Mouse (Mus musculus): ENCODE data around the gene Calm1. TPM values are rescaled to one million over a fixed set of nuclear protein-coding genes. Genes with fewer than 3 reads are reported as not detected.
"Not testable (repeated sequence)": the region's sequence is repeated elsewhere in the genome, so short reads cannot be mapped to it uniquely, and the experiment has no call there.

Calm1 gene
- total RNA-seq (2015; ENCODE audit: low replicate concordance) (96.0 and 222 TPM in 2 replicates), total RNA-seq (2017; ENCODE audit: low replicate concordance) (92.8 and 101 TPM in 2 replicates)

GRCm38 (mm10) chr12:100198967-100199660 lies at the start of gene Calm1:
Calm1 (plus strand) TSS chr12:100199435.
- ATAC-seq (replicated peaks; ENCODE audit: low FRiP score, poor library complexity, severe bottlenecking), result peak; percentile 73

GRCm38 (mm10) chr12:100152466-100152865 lies 46.8 kb upstream of the Calm1 start:
- no peak for ATAC-seq (replicated peaks; ENCODE audit: low FRiP score, poor library complexity, severe bottlenecking)

DNA sequence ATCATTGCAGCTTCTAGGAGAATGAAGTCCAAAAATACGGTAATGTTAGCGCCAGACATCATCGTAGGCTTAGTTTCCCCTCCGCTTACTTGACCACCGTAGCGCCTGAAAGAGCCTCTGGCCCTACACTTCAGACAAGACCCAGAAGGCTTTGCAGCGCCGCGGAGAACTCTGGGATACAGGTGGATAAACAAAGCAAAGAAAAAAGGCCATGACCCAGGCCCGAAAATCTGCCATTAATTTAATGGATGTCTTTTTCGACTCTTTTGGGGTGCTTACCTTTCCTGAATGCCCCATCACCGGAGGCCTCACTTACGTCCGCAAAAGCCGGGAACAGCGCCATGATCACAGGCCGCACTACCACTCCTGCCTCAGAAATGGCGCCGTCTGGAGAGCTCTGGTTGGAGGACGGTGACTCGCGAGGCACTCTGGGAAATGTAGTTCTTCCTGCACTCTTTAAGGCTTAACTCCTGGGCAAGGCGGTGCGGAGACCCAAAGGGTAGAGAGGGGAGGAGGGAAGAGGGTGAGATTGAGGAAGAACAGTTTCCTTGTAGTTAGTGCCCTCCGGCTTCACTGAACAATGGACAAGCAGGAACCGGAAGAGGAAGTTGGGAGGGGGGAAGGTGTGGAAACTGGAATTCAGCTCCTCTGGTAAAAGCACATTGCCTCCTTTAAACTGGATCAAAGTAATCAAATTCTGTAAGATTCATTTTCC lies 39.8 kb upstream of the Calm1 start, which contains the start of gene Nrde2:
Gene Nrde2 (minus strand): TSS at position 393 of the 715 bp plus-strand sequence.
- peak; percentile 100 for ATAC-seq (replicated peaks; ENCODE audit: low FRiP score, poor library complexity, severe bottlenecking)

GRCm38 (mm10) chr12:100164991-100165500 lies 34.2 kb upstream of the Calm1 start:
- no peak for ATAC-seq (replicated peaks; ENCODE audit: low FRiP score, poor library complexity, severe bottlenecking)

- no peak for ATAC-seq (replicated peaks; ENCODE audit: low FRiP score, poor library complexity, severe bottlenecking)
Measured at GRCm38 (mm10) chr12:100166177-100166576, 33.1 kb upstream of the Calm1 start.

- ATAC-seq (replicated peaks; ENCODE audit: low FRiP score, poor library complexity, severe bottlenecking), result no peak
Measured at GRCm38 (mm10) chr12:100166939-100167338, 32.3 kb upstream of the Calm1 start.

GRCm38 (mm10) chr12:100167502-100167901 lies 31.7 kb upstream of the Calm1 start:
- no peak for ATAC-seq (replicated peaks; ENCODE audit: low FRiP score, poor library complexity, severe bottlenecking)

- no peak for ATAC-seq (replicated peaks; ENCODE audit: low FRiP score, poor library complexity, severe bottlenecking)
Measured at GRCm38 (mm10) chr12:100167931-100168871, 31.0 kb upstream of the Calm1 start.

DNA sequence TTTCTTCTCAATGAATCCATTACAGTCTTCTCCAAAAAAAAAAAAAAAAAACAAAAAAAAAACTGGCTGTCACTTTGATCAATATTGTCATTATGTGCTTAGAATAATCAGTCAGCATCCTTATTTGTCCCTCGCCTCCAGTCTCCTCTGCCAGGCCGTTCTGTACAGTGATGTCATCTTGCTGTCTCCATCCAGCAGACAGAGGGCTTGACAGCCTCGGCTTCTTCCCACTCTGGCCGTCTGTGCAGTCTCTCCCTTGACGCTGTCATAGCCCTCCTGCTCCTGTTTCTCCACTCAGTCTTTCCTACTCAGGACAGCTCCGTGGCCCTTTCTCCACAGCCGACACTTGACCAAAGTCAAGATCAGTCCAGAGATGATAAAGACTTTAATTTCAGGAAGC lies 26.8 kb upstream of the Calm1 start:
- no peak for ATAC-seq (replicated peaks; ENCODE audit: low FRiP score, poor library complexity, severe bottlenecking)

- no peak for ATAC-seq (replicated peaks; ENCODE audit: low FRiP score, poor library complexity, severe bottlenecking)
Measured at GRCm38 (mm10) chr12:100176469-100177056, 22.7 kb upstream of the Calm1 start.

DNA sequence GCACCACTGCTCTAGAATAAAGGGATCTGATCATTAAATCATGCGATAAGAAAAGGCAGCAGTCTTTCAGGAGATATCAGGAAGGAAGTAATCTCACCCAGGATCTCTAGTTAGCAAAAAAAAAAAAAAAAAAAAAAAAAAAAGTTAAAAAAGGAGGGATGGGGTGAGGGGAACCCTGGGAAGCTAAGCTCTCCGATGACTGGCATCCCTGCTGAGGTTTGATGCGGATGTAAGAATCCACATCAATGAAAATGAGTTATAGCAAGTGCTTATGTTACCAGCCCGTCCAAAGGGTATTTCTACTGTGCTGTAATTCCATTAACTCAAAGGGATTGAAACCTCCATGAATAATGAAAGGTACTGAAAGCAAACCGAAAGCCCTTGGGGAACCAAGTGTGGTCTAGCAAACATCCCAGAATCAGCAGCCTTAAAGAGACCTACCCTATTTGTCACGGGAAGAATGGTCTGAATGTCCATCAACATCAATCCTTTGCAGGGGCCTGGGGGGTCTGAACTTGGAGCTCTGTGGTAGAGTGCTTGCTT lies 20.3 kb upstream of the Calm1 start:
- ATAC-seq (replicated peaks; ENCODE audit: low FRiP score, poor library complexity, severe bottlenecking), result no peak

DNA sequence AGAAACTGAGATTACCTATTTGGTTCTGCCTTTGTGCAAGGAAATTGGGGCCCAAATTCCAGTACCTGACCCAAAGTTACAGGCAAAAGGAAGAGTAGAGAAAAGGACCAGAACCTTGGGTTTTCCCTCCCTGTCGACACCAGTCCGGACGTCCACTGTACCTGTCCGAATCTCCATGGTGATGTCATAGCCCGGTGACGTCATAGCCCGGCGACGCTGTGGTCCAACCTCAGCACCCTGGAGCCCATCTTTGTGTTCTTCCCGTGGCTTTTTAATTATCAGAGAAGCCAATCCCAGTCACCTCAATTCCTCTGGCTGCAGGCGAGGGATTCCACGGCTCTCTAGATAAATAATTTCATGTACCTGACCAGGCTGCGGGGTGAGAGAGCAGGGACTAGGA lies 18.4 kb upstream of the Calm1 start:
- ATAC-seq (replicated peaks; ENCODE audit: low FRiP score, poor library complexity, severe bottlenecking), result no peak

DNA sequence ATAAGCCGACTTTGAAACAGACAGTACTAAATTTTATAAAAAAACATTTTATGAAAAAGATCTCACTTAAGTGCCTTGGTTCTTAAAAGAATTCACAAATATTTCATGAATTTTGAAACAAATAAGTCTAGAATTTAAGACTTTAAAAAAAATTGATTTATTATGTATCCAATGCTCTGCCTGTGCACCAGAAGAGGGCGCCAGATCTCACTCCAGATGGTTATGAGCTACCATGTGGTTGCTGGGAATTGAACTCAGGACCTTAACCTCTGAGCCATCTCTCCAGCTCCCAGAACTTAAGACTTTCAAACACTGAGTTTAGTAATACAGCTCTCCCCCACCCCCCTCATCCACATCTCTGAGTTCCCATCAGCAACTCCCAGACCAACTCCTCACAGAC lies 16.6 kb upstream of the Calm1 start:
- ATAC-seq (replicated peaks; ENCODE audit: low FRiP score, poor library complexity, severe bottlenecking), result no peak

DNA sequence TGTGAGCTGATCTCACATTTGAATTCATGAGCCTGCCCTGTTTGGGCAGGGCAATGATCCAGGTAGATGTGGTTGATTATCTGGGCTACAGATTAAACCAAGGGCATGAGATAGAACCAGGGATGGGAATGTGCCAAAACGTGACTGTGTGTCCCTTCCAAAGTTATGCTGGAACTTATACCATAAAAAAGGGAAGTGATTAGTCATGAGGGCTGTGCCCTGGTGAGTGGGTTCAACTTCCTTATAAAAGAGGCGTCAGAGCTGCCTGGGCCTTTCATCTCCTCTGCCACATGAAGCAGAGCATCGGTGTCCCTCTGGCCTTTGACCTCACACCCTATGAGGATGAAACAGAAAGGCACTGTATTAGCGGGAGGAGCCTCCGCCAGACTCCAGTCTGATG lies 15.3 kb upstream of the Calm1 start:
- no peak for ATAC-seq (replicated peaks; ENCODE audit: low FRiP score, poor library complexity, severe bottlenecking)

GRCm38 (mm10) chr12:100184976-100185375 lies 14.3 kb upstream of the Calm1 start:
- ATAC-seq (replicated peaks; ENCODE audit: low FRiP score, poor library complexity, severe bottlenecking), result not testable (repeated sequence)

DNA sequence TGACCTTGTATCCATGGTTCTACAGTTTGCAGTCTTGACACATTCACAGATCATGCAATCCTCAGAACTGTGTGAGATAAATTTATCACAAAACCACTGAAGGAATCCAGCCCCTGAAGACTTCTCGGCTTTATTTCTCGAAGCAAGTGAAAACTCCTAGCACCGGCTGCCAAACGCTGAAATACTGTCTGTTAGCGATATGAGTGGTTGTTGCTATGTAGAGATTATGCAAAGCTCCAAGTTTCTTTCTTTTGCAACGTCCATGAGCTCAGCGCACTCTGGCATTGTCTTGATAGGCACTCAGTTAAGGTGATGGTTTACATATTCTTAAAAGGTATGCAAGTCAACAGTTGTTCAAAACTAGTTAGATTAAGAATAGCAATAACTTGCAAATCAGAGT lies 13.3 kb upstream of the Calm1 start:
- ATAC-seq (replicated peaks; ENCODE audit: low FRiP score, poor library complexity, severe bottlenecking), result no peak

DNA sequence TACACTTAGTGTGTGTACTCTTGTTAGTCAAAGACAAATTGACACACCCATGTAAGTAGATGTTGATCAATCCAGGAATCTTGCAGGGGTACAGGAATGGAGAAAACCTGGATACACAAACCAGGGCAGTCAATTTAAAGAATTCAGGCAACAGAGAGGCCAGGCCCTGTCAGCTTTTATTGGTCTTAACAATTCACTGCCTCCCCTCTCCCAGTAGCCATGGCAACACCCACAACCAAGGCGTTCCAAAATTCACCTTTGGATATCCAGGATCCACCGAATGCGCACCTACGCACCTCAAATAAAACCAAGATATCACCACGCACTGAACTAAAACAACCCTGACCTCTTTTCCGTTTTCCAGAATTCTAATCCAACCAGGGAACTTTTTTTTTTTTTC lies 12.9 kb upstream of the Calm1 start:
- no peak for ATAC-seq (replicated peaks; ENCODE audit: low FRiP score, poor library complexity, severe bottlenecking)

DNA sequence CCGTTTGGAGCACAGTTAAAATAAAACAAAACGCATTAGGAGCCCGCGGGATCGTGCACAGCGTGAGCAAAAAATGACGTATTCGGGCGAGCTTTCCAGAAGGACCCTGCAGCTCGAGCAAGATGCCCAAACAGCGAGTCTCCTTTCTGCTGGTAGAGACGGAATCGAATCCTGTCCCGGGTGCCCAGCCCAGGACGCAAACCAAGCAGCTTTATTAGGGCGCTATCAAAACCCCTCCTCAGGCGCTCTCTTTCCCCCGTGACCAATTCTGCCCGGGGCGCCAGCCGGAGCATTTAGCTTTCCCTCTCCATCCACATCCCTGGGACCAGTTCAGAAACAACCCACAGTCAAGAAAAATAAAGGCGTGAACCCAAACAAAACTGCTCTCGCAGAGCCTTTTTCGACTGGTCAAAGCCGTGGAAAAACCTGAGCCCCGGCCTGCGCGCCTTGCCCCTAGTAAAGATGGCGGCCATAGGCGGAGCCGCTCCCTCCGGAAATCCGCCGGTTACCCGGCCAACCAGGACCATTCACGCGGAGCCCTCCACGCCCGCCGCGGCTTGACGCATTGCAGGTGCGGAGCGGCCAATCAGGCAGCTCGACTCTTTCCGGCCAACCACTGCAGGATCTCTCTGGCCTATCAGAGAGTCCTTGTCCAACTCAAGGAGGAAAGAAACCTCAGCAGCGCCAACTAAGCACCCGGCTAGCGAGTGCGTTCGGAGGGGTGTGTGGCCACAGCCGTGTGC lies 12.1 kb upstream of the Calm1 start:
- peak; percentile 99 for ATAC-seq (replicated peaks; ENCODE audit: low FRiP score, poor library complexity, severe bottlenecking)

All from erythroid progenitor cell, adult 5-6 weeks (primary cell).